Mouse (Mus musculus): ENCODE results near the gene Il9. TPM values are rescaled to one million over a fixed set of nuclear protein-coding genes. Genes with fewer than 3 reads are reported as not detected.

Gene Il9
- not detected in 2 replicates for polyA plus RNA-seq (2014; fragmentation: Nextera tagmentation; extraction: Ambion mirVana)

DNA sequence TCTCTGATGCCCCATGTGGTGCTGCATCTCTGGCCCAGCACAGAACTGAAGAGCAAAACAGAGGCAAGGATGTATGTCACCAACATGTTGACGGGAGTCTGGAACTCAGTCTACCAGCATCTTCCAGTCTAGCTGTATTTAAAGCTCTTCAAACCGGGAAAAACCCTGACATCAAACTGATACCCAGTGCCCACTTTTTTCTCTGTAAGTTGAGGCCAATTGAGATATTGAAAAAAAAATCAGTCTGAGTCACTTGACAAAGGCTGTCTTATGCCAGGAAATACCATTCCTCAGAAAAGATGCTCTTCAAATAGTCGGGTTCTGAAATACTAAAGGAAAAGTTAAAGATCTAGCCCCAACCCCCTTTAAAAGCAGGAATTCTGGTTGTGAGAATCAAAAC, at the start of gene Il9:
Gene Il9 (minus strand): TSS at position 101 of the 400 bp plus-strand sequence.
- ATAC-seq (ENCODE audit: low FRiP score, low TSS enrichment): no peak
- Histone ChIP-seq H3K4me1 (ENCODE audit: control insufficient read depth, insufficient read depth, low read length) (no peaks in the 10 kb centered on the region), H3K27me3 (ENCODE audit: control insufficient read depth, insufficient read depth, low read length) (no peaks in the 10 kb centered on the region), H3K36me3 (ENCODE audit: control insufficient read depth, insufficient read depth, low read length) (no peaks in the 10 kb centered on the region), H3K27ac (ENCODE audit: low read depth, low read length) (no peak within 1 kb of the TSS), H3K9ac (ENCODE audit: low read depth, low read length) (no peak within 1 kb of the TSS), H3K9me3 (ENCODE audit: control insufficient read depth, low read length) (no peaks in the 10 kb centered on the region), H3K4me3 (ENCODE audit: low read length) (no peak within 1 kb of the TSS), H3K4me2 (replicated peaks; ENCODE audit: low read depth, low read length) (no peak within 1 kb of the TSS)
- 81% methylated on average over 3 of the region's 3 CpGs for WGBS

DNA sequence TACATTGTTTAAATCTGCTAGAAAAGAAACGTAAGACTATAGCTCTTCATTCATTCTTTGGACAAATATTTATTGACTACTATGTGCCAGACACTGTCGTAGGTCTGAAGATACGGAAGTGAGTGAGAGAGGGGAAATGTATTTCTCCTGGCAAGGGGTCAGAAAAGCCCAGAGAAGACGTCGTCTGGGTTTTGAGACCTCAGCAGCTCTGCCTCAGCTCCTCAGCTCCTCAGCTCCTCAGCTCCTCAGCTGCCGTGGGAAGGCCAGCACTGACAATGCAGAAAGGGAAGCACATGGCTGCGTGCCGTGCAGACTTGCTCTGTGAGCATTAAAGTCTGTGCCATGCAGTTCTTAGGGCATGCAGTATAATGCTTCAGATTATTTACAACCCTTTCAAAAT, 47.6 kb upstream of the Il9 start:
- no peak for ATAC-seq (ENCODE audit: low FRiP score, low TSS enrichment)
- 60% methylated on average over 8 of the region's 8 CpGs for WGBS
- Histone ChIP-seq H3K27me3 (ENCODE audit: control insufficient read depth, insufficient read depth, low read length) (no peaks in the 10 kb centered on the region), H3K27ac (ENCODE audit: low read depth, low read length) (no peak overlapping the region), H3K9me3 (ENCODE audit: control insufficient read depth, low read length) (peaks cover 2% of the 10 kb centered on the region; the same call in 1 of the 2 replicates), H3K36me3 (ENCODE audit: control insufficient read depth, insufficient read depth, low read length) (no peaks in the 10 kb centered on the region), H3K4me1 (ENCODE audit: control insufficient read depth, insufficient read depth, low read length) (no peaks in the 10 kb centered on the region), H3K9ac (ENCODE audit: low read depth, low read length) (no peak overlapping the region), H3K4me2 (replicated peaks; ENCODE audit: low read depth, low read length) (no peak overlapping the region), H3K4me3 (ENCODE audit: low read length) (no peak overlapping the region)

DNA sequence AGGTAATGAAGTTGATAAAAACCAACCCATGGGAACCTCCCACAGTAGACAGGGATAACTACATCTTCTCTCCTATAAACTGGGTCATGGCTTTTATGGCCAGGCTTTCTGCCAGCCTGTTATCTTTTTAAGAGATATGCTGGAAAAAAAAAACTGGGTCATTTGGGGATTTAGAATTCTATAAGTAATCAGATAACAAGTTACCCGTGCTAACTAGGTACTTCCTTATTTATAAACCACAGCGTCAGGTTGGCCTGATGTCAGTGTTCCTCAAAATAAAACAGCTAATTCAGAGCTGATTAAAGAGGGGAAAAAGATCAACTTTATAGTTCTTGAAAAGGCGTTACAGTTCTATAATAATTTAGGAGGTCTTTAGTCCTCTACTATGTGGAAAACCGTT, 47.0 kb upstream of the Il9 start:
- 81% methylated on average over 4 of the region's 4 CpGs for WGBS
- Histone ChIP-seq H3K9me3 (ENCODE audit: control insufficient read depth, low read length) (peaks cover 1% of the 10 kb centered on the region; the same call in 1 of the 2 replicates), H3K27me3 (ENCODE audit: control insufficient read depth, insufficient read depth, low read length) (no peaks in the 10 kb centered on the region), H3K27ac (ENCODE audit: low read depth, low read length) (no peak overlapping the region), H3K9ac (ENCODE audit: low read depth, low read length) (no peak overlapping the region), H3K36me3 (ENCODE audit: control insufficient read depth, insufficient read depth, low read length) (no peaks in the 10 kb centered on the region), H3K4me1 (ENCODE audit: control insufficient read depth, insufficient read depth, low read length) (no peaks in the 10 kb centered on the region), H3K4me3 (ENCODE audit: low read length) (no peak overlapping the region), H3K4me2 (replicated peaks; ENCODE audit: low read depth, low read length) (no peak overlapping the region)
- no peak for ATAC-seq (ENCODE audit: low FRiP score, low TSS enrichment)

DNA sequence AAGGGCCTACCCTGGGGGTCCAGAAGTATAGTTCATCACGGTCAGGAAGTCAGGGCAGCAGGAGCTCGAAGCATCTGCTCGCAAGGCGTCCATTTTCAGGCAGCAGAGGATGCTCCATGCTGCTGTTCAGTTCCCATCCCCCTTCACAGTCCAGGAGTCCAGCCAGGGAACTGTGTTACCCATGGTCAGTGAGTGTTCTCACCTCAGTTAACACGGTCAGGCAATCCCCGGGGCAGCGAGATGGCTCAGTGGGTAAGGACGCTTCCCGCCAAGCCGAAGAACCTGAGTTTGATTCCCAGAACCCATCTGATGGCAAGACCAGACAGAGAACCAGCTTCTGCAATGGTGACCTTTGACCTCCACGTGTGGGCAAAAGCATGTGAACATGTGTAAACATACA, 46.2 kb upstream of the Il9 start:
- WGBS: 89% methylated on average over 11 of the region's 11 CpGs
- no peak overlapping the region for H3K4me3 ChIP-seq (ENCODE audit: low read length)
- H3K27me3 ChIP-seq (ENCODE audit: control insufficient read depth, insufficient read depth, low read length): no peaks in the 10 kb centered on the region
- H3K4me2 ChIP-seq (replicated peaks; ENCODE audit: low read depth, low read length): no peak overlapping the region
- H3K9me3 ChIP-seq (ENCODE audit: control insufficient read depth, low read length): no peaks in the 10 kb centered on the region; the same call in 1 of the 2 replicates
- no peaks in the 10 kb centered on the region for H3K4me1 ChIP-seq (ENCODE audit: control insufficient read depth, insufficient read depth, low read length)
- no peak for ATAC-seq (ENCODE audit: low FRiP score, low TSS enrichment)
- no peaks in the 10 kb centered on the region for H3K36me3 ChIP-seq (ENCODE audit: control insufficient read depth, insufficient read depth, low read length)
- H3K9ac ChIP-seq (ENCODE audit: low read depth, low read length): no peak overlapping the region
- H3K27ac ChIP-seq (ENCODE audit: low read depth, low read length): no peak overlapping the region

DNA sequence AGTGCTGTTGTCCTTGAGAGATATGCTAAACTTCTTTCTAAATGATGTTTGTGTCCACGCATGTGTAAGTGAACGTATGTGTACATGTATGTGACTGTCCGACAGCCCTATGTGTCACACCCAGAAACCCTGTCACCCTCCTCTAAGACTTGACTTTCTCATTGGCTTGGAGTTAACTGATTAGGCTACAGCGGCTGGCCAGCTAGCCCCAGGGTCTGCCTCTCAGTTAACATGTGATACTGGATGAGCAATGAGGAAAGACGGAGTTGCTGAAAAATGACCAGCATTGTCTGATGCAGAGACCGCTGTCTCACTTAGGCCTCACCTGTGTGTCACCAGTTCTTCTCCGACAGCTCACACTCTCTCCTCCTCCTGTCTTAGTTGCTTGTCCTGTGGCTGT, 45.8 kb upstream of the Il9 start:
- no peaks in the 10 kb centered on the region for H3K4me1 ChIP-seq (ENCODE audit: control insufficient read depth, insufficient read depth, low read length)
- no peak overlapping the region for H3K9ac ChIP-seq (ENCODE audit: low read depth, low read length)
- 91% methylated on average over 7 of the region's 7 CpGs for WGBS
- H3K9me3 ChIP-seq (ENCODE audit: control insufficient read depth, low read length): no peaks in the 10 kb centered on the region
- no peak overlapping the region for H3K4me3 ChIP-seq (ENCODE audit: low read length)
- no peak for ATAC-seq (ENCODE audit: low FRiP score, low TSS enrichment)
- H3K27ac ChIP-seq (ENCODE audit: low read depth, low read length): no peak overlapping the region
- H3K4me2 ChIP-seq (replicated peaks; ENCODE audit: low read depth, low read length): no peak overlapping the region
- H3K36me3 ChIP-seq (ENCODE audit: control insufficient read depth, insufficient read depth, low read length): no peaks in the 10 kb centered on the region
- H3K27me3 ChIP-seq (ENCODE audit: control insufficient read depth, insufficient read depth, low read length): no peaks in the 10 kb centered on the region

DNA sequence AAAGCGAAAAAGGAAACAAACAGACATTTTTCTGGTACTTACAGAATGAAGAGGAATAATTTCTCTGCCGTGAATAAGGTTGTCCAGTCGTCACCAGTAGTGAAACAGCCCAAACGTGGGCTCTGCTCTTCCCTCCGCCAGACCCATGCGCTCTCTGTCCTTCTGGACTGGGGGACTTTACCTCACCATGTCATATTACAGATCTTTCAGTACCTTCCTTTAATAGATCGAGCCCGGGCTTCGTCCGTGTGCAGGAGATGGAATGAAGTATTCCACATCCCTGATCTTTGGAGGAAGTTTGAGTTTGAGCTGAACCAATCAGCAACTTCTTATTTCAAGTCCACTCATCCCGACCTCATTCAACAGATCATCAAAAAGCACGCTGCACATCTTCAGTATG, 44.8 kb upstream of the Il9 start:
- Histone ChIP-seq H3K27ac (ENCODE audit: low read depth, low read length) (no peak overlapping the region), H3K27me3 (ENCODE audit: control insufficient read depth, insufficient read depth, low read length) (no peaks in the 10 kb centered on the region), H3K9me3 (ENCODE audit: control insufficient read depth, low read length) (no peaks in the 10 kb centered on the region), H3K4me2 (replicated peaks; ENCODE audit: low read depth, low read length) (no peak overlapping the region), H3K9ac (ENCODE audit: low read depth, low read length) (no peak overlapping the region), H3K4me1 (ENCODE audit: control insufficient read depth, insufficient read depth, low read length) (no peaks in the 10 kb centered on the region), H3K36me3 (ENCODE audit: control insufficient read depth, insufficient read depth, low read length) (no peaks in the 10 kb centered on the region), H3K4me3 (ENCODE audit: low read length) (no peak overlapping the region)
- ATAC-seq (ENCODE audit: low FRiP score, low TSS enrichment): no peak
- WGBS: 85% methylated on average over 12 of the region's 12 CpGs

DNA sequence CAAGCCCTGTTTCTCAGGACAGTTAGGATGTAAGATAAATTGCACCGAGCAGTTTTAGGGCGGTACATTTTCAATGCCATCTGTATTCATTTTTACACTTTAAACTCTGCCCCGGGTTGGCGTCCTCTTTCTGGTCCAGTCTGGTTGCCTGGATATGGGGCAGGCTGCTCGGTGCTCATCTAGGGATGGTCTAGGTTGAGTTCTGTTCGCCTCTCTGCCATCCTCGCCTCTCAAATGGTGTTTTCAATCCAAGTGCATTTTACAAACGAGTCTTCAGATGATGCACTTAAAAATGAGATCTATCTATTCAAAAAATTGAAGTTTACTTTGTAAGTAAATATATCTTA, 40.7 kb upstream of the Il9 start:
- WGBS: 4% methylated on average over 8 of the region's 8 CpGs
- no peak overlapping the region for H3K27ac ChIP-seq (ENCODE audit: low read depth, low read length)

DNA sequence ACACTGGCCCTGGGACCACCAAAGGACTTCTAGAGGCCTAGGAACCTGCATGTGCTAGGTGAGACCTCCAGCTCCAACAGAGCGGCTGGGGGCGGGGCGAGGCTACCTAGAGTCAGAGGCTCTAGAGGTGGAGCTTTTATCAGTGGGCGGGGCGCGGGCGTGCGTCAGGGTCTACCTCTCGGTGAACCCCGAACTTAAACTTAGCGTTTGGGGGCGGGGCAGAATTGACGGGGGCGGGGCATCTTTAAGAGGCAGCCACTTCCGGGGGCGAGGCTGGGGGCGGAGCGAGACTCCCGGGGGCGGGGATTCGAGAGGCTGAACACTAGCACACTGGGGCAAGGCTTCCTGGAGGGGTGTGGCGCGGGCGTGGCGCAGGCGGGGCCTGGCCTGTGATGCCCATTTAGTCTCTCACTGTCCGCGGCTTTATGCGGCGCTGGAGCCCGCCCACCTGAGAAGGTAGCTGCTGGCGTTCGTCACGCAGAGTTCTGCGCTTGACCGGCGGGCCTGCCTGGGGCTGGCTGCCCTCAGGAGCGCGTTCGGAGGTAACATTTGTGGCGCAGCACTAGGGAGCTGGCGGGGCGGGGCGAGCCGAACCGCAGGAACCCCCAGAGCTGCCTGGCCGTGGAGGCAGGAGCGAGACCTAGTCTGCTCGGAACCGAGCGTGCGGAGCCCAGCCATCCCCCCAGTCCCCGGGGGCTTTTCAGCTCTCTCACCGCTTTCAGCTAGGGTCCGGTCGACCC, 40.2 kb upstream of the Il9 start, which contains the start of gene Fbxl21:
Gene Fbxl21 (plus strand): TSS at position 392 of the 740 bp plus-strand sequence.
- no peaks in the 10 kb centered on the region for H3K36me3 ChIP-seq (ENCODE audit: control insufficient read depth, insufficient read depth, low read length)
- no peak within 1 kb of the TSS for H3K27ac ChIP-seq (ENCODE audit: low read depth, low read length)
- peak within 1 kb of the TSS; percentile 62 for H3K4me3 ChIP-seq (ENCODE audit: low read length)
- H3K27me3 ChIP-seq (ENCODE audit: control insufficient read depth, insufficient read depth, low read length): no peaks in the 10 kb centered on the region
- H3K4me1 ChIP-seq (ENCODE audit: control insufficient read depth, insufficient read depth, low read length): no peaks in the 10 kb centered on the region
- H3K9ac ChIP-seq (ENCODE audit: low read depth, low read length): peak within 1 kb of the TSS; percentile 42
- WGBS: 2% methylated on average over 56 of the region's 56 CpGs
- ATAC-seq (ENCODE audit: low FRiP score, low TSS enrichment): peak; percentile 100
- peak within 1 kb of the TSS; percentile 54 for H3K4me2 ChIP-seq (replicated peaks; ENCODE audit: low read depth, low read length)
- no peaks in the 10 kb centered on the region for H3K9me3 ChIP-seq (ENCODE audit: control insufficient read depth, low read length)

More for the DNA sequence above, 40.7 kb upstream of the Il9 start:
- Histone ChIP-seq H3K27me3 (ENCODE audit: control insufficient read depth, insufficient read depth, low read length) (no peaks in the 10 kb centered on the region), H3K9ac (ENCODE audit: low read depth, low read length) (peak overlapping the region; percentile 42), H3K36me3 (ENCODE audit: control insufficient read depth, insufficient read depth, low read length) (no peaks in the 10 kb centered on the region), H3K4me1 (ENCODE audit: control insufficient read depth, insufficient read depth, low read length) (no peaks in the 10 kb centered on the region), H3K4me3 (ENCODE audit: low read length) (peak overlapping the region; percentile 62), H3K4me2 (replicated peaks; ENCODE audit: low read depth, low read length) (peak overlapping the region; percentile 54), H3K9me3 (ENCODE audit: control insufficient read depth, low read length) (no peaks in the 10 kb centered on the region)
- ATAC-seq (ENCODE audit: low FRiP score, low TSS enrichment): no peak

DNA sequence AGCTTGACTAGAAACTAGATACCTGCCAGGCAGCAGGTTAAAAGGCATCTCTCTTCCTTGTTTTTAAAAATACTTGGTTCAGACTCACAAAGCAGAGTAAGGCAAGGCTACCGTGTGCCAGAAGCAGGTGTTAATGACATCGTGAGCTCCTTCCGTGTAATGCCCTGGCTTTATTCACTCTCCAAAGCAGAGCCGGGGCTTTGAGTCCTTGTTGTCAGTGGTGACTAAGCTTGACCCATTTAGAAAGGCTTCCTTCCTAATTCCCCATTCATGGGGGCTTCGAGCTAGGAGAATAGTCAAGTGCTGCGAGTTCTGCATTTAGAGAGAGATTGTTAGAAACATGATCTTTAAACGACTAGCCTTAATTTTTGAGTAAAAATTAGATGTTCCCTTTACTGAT, 34.8 kb upstream of the Il9 start:
- no peak for ATAC-seq (ENCODE audit: low FRiP score, low TSS enrichment)
- H3K27ac ChIP-seq (ENCODE audit: low read depth, low read length): no peak overlapping the region
- 58% methylated on average over 7 of the region's 7 CpGs for WGBS
- H3K4me2 ChIP-seq (replicated peaks; ENCODE audit: low read depth, low read length): no peak overlapping the region
- H3K27me3 ChIP-seq (ENCODE audit: control insufficient read depth, insufficient read depth, low read length): no peaks in the 10 kb centered on the region
- H3K9ac ChIP-seq (ENCODE audit: low read depth, low read length): no peak overlapping the region
- H3K4me3 ChIP-seq (ENCODE audit: low read length): no peak overlapping the region
- no peaks in the 10 kb centered on the region for H3K4me1 ChIP-seq (ENCODE audit: control insufficient read depth, insufficient read depth, low read length)
- H3K9me3 ChIP-seq (ENCODE audit: control insufficient read depth, low read length): no peaks in the 10 kb centered on the region
- no peaks in the 10 kb centered on the region for H3K36me3 ChIP-seq (ENCODE audit: control insufficient read depth, insufficient read depth, low read length)

All from kidney, embryonic 14.5 days (tissue).